Mouse (Mus musculus): ENCODE measurements around the gene Flot1. TPM values are rescaled to one million over a fixed set of nuclear protein-coding genes. Genes with fewer than 3 reads are reported as not detected.
A peak's percentile ranks its signal among the peaks of the same experiment; 100 is the strongest.

Flot1 gene
- total and polyA plus RNA-seq, 2 experiments from 2014 or later = 122 to 124 TPM

DNA sequence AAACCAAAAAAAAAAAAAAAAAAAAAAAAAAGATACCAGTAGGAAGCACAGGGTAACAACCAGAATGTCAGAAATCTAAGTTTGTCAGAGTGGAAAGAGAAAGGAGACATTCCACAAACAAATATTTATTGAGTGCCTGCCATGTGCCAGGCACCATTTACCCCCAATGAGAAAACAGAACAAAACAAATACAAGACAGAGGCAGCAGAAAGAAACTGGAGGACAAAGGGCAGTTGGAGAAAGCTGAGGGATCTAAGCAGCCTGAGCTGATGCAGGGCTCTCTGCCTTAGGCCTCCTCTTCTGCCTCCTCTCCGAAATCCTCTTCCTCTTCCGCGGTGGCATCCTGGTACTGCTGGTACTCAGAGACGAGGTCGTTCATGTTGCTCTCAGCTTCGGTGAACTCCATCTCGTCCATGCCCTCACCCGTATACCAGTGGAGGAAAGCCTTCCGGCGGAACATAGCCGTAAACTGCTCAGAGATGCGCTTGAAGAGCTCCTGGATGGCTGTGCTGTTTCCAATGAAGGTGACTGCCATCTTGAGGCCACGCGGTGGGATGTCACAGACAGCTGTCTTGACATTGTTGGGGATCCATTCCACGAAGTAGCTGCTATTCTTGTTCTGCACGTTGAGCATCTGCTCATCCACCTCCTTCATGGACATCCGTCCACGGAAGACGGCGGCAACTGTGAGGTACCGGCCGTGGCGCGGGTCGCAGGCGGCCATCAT is 11.8 kb downstream of the Flot1 start:
- 0 out of 2 replicates have a peak overlapping the region, but pooled peaks have one; percentile 19 for H3K9ac ChIP-seq (replicated peaks; ENCODE audit: low read length, poor library complexity, severe bottlenecking)
- WGBS = 69% methylated on average over 26 of the region's 26 CpGs
- peak overlapping the region; percentile 71 for H3K4me3 ChIP-seq (ENCODE audit: low read depth, low read length)
- peak; percentile 39; the same call in 1 of the 2 replicates for TF ChIP-seq CTCF (IDR thresholded peaks at IDR 0.05)
- H3K4me2 ChIP-seq (ENCODE audit: low read depth, low read length, poor library complexity, severe bottlenecking) = peak overlapping the region; percentile 75
- H3K4me1 ChIP-seq (ENCODE audit: insufficient read depth, low read length) = no peaks in the 10 kb centered on the region; the same call in 1 of the 2 replicates
- H3K9me3 ChIP-seq (ENCODE audit: low read length) = no peaks in the 10 kb centered on the region
- DNase-seq (ENCODE audit: low spot score) = peak; percentile 50
- no peaks in the 10 kb centered on the region for H3K27me3 ChIP-seq (ENCODE audit: insufficient read depth, low read length)
- H3K27ac ChIP-seq (ENCODE audit: low read depth, low read length) = no peak overlapping the region
- no peak for ATAC-seq (ENCODE audit: low FRiP score)
- H3K36me3 ChIP-seq (ENCODE audit: insufficient read depth, low read length) = peaks cover 29% of the 10 kb centered on the region

DNA sequence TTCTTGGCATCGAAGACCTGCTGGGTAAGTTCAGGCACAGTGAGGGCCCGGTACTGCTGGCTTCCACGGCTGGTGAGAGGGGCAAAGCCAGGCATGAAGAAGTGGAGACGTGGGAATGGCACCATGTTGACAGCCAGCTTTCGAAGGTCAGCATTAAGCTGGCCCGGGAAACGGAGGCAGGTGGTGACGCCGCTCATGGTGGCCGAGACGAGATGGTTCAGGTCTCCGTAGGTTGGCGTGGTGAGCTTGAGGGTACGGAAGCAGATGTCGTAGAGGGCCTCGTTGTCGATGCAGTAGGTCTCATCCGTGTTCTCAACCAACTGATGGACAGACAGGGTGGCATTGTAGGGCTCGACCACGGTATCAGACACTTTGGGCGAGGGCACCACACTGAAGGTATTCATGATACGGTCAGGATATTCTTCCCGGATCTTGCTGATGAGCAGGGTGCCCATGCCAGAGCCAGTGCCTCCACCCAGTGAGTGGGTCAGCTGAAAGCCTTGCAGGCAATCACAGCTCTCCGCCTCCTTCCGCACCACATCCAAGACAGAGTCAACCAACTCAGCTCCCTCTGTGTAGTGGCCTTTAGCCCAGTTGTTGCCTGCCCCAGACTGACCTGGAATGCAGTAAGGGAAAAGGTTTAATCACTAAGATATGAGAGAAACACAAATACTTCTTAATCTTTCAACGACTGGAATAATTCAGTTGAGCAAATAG is 12.6 kb downstream of the Flot1 start:
- H3K4me1 ChIP-seq (ENCODE audit: insufficient read depth, low read length) = no peaks in the 10 kb centered on the region; the same call in 1 of the 2 replicates
- H3K4me2 ChIP-seq (ENCODE audit: low read depth, low read length, poor library complexity, severe bottlenecking) = peak overlapping the region; percentile 75
- no peaks in the 10 kb centered on the region for H3K27me3 ChIP-seq (ENCODE audit: insufficient read depth, low read length)
- TF ChIP-seq CTCF (IDR thresholded peaks at IDR 0.05) = no peak
- peak overlapping the region; percentile 71 for H3K4me3 ChIP-seq (ENCODE audit: low read depth, low read length)
- H3K36me3 ChIP-seq (ENCODE audit: insufficient read depth, low read length) = peaks cover 29% of the 10 kb centered on the region
- 0 out of 2 replicates have a peak overlapping the region, but pooled peaks have one; percentile 95 for H3K27ac ChIP-seq (ENCODE audit: low read depth, low read length)
- ATAC-seq (ENCODE audit: low FRiP score) (no peak), DNase-seq (ENCODE audit: low spot score) (no peak)
- peak overlapping the region; percentile 19; the same call in 1 of the 2 replicates for H3K9ac ChIP-seq (replicated peaks; ENCODE audit: low read length, poor library complexity, severe bottlenecking)
- 72% methylated on average over 26 of the region's 26 CpGs for WGBS
- no peaks in the 10 kb centered on the region for H3K9me3 ChIP-seq (ENCODE audit: low read length)

DNA sequence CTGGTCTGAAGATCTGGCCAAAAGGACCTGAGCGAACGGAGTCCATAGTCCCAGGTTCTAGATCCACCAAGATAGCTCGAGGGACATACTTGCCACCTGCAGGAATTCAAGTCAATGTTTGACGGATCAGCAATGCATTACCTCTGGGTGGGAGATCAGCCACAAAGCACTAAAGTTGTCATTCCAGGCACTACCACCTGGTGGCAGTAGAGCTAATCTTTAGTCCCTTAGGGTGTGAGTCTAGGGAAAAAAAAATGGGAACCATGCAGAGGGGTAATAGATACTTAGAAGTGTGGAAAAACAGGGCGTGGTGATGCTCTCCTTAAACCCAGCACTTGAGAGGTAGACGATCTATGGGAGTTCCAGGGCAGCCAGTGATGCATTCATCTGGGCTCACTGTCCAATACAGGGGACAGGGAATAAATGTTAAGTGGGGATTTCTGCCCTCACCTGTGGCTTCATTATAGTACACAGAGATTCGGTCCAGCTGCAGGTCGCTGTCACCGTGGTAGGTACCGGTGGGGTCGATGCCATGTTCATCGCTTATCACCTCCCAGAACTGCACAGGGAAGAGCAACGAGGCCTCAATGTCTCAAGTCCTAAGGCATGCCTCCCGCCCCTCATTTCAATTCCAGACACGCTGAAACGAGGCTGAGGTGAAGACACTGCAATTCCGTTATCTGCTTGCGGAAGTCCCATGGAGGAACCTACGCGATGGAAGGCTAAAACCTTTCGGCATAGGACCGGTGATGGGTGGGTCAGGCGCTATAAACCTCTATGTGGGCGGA is 13.3 kb downstream of the Flot1 start:
- Histone ChIP-seq H3K4me1 (ENCODE audit: insufficient read depth, low read length) (no peaks in the 10 kb centered on the region; the same call in 1 of the 2 replicates), H3K36me3 (ENCODE audit: insufficient read depth, low read length) (peaks cover 29% of the 10 kb centered on the region), H3K27me3 (ENCODE audit: insufficient read depth, low read length) (no peaks in the 10 kb centered on the region), H3K27ac (ENCODE audit: low read depth, low read length) (peak overlapping the region; percentile 95), H3K9me3 (ENCODE audit: low read length) (no peaks in the 10 kb centered on the region), H3K4me2 (ENCODE audit: low read depth, low read length, poor library complexity, severe bottlenecking) (peak overlapping the region; percentile 75), H3K9ac (replicated peaks; ENCODE audit: low read length, poor library complexity, severe bottlenecking) (peak overlapping the region; percentile 97), H3K4me3 (ENCODE audit: low read depth, low read length) (peak overlapping the region; percentile 71)
- DNase-seq (ENCODE audit: low spot score) = peak; percentile 97
- ATAC-seq (ENCODE audit: low FRiP score) = peak; percentile 6; the same call in 1 of the 2 replicates
- 7% methylated on average over 23 of the region's 24 CpGs for WGBS
- TF ChIP-seq CTCF (IDR thresholded peaks at IDR 0.05) = peak; percentile 95

DNA sequence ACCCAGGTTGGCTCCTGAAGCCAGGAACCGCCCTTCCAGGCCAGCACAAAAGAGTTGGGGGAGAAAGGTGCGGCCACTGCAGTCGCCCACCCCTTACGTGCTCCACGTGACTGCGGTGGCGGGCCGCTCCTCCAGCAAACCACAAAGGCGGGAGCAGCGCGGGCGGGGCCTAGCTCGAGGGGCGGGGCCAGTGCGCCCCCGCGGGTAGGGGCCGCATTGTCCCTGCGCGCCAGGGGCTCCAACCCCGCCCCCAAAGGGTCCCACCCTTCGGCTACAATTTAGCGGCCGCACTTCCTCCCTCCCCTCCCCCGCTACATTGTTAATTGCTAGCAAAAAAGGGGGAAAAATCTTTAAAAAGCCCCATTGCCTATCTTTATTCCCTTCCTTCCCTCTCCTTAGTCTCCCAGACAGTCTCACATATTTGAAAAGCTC is 14.0 kb downstream of the Flot1 start:
- no peaks in the 10 kb centered on the region for H3K9me3 ChIP-seq (ENCODE audit: low read length)
- no peak for TF ChIP-seq CTCF (IDR thresholded peaks at IDR 0.05)
- peak overlapping the region; percentile 75 for H3K4me2 ChIP-seq (ENCODE audit: low read depth, low read length, poor library complexity, severe bottlenecking)
- DNase-seq (ENCODE audit: low spot score) = peak; percentile 92
- WGBS = 0% methylated on average over 22 of the region's 25 CpGs
- peak overlapping the region; percentile 97 for H3K9ac ChIP-seq (replicated peaks; ENCODE audit: low read length, poor library complexity, severe bottlenecking)
- peaks cover 29% of the 10 kb centered on the region for H3K36me3 ChIP-seq (ENCODE audit: insufficient read depth, low read length)
- H3K27me3 ChIP-seq (ENCODE audit: insufficient read depth, low read length) = no peaks in the 10 kb centered on the region
- H3K4me3 ChIP-seq (ENCODE audit: low read depth, low read length) = peak overlapping the region; percentile 71
- ATAC-seq (ENCODE audit: low FRiP score) = peak; percentile 47
- peak overlapping the region; percentile 95 for H3K27ac ChIP-seq (ENCODE audit: low read depth, low read length)
- no peaks in the 10 kb centered on the region; the same call in 1 of the 2 replicates for H3K4me1 ChIP-seq (ENCODE audit: insufficient read depth, low read length)

DNA sequence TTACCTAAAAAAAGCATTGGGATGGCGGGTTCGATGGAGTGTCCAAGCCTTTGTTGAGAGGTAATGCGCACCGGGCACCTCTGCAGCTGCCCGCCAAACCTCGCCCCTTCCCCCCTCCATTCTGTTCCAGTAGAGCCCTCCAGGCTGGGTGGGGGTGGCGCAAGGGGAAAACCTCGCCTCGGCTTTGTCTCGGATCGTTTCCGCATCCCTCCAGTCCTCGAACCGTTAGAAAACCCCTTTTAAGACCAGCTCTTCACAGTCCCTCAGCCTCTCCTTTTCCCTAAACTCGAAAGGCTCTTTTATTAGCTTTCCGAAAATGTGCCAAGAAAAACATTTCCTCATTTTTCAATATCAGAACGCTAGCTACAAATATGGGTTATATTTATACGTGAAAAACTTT is 14.5 kb downstream of the Flot1 start:
- peak overlapping the region; percentile 71 for H3K4me3 ChIP-seq (ENCODE audit: low read depth, low read length)
- ATAC-seq (ENCODE audit: low FRiP score) (peak; percentile 6; the same call in 1 of the 2 replicates), DNase-seq (ENCODE audit: low spot score) (peak; percentile 70)
- WGBS = 0% methylated on average over 18 of the region's 18 CpGs
- no peaks in the 10 kb centered on the region for H3K9me3 ChIP-seq (ENCODE audit: low read length)
- H3K27ac ChIP-seq (ENCODE audit: low read depth, low read length) = peak overlapping the region; percentile 95
- no peaks in the 10 kb centered on the region for H3K27me3 ChIP-seq (ENCODE audit: insufficient read depth, low read length)
- H3K4me2 ChIP-seq (ENCODE audit: low read depth, low read length, poor library complexity, severe bottlenecking) = peak overlapping the region; percentile 75
- H3K9ac ChIP-seq (replicated peaks; ENCODE audit: low read length, poor library complexity, severe bottlenecking) = peak overlapping the region; percentile 97
- TF ChIP-seq CTCF (IDR thresholded peaks at IDR 0.05) = no peak
- H3K4me1 ChIP-seq (ENCODE audit: insufficient read depth, low read length) = no peaks in the 10 kb centered on the region; the same call in 1 of the 2 replicates
- peaks cover 25% of the 10 kb centered on the region for H3K36me3 ChIP-seq (ENCODE audit: insufficient read depth, low read length)
